Mouse (Mus musculus) kidney, postnatal 25 days (tissue): ENCODE data around the gene Man2c1.
A peak's percentile ranks its signal among the peaks of the same experiment; 100 is the strongest.

Source experiments
- DNase-seq, 2 experiments: peaks; one replicate each; pipeline ENCODE4 v3.0.0; 2021; ENCODE audit warnings: mixed read lengths in 2 of 2

Gene Man2c1

GRCm38 (mm10) chr9:57158013-57158470, 27.6 kb downstream of the Man2c1 start, which contains the start of gene Commd4:
Gene Commd4 (minus strand): TSS chr9:57158331.
- peak; percentile 97 to 99 for DNase-seq

- DNase-seq: no peak
Measured at GRCm38 (mm10) chr9:57158506-57158905, 28.0 kb downstream of the Man2c1 start.

- peak in 1 of 2 experiments; percentile 28 for DNase-seq
Measured at GRCm38 (mm10) chr9:57162496-57162895, 32.0 kb downstream of the Man2c1 start.

- DNase-seq: no peak
Measured at GRCm38 (mm10) chr9:57163137-57163536, 32.6 kb downstream of the Man2c1 start.

GRCm38 (mm10) chr9:57166173-57166572, 35.7 kb downstream of the Man2c1 start:
- DNase-seq: no peak

GRCm38 (mm10) chr9:57168411-57168810, 37.9 kb downstream of the Man2c1 start:
- DNase-seq: no peak
